In the genomic region with DNA sequence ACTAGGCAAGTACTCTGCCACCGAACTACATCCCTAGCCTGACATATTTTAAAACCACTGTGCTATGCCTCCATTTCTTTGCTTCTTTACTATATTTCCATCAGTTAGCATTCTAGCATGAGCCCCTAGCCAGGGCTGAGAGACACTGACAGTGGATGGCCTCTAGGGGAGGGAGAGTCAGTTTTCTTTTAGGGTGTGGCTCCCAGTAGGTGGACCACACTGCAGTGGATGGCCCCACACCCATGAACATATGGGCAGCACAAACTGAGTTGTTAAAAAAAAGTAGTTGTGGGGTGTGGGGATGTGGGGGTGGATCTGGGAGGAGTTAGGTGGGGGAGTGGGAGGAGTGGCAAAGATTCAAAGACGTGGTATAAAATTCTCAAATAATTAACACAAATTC, we compare ENCODE assay signal across 20 mouse cellular contexts. TPM values are rescaled to one million over a fixed set of nuclear protein-coding genes. Genes with fewer than 3 reads are reported as not detected.
"Had no signal": no experiment of that assay in that cellular context is flagged by ENCODE, and none has a peak within 500 bp of the region (broad histone marks: within the 10 kb centered on the region; RNA-seq: fewer than 3 reads in every experiment).

No protein-coding gene starts in this region.

- H3K4me3 ChIP-seq: lung, embryonic 15.5 days; megakaryocyte, embryonic 14.5 days; midbrain, embryonic 12.5 days; myocyte; neural tube, embryonic 13.5 days; neural tube, embryonic 15.5 days had no signal

- DNase-seq: lung, adult 18-20 months; lung, postnatal 4 days; midbrain, embryonic 14.5 days; retina, postnatal 1 day; right cerebral cortex, adult 18-20 months; right cerebral cortex, postnatal 25 days; right cerebral cortex, postnatal 4 days; spleen, adult 18-20 months; thymus, adult 18-20 months; thymus, postnatal 25 days; thymus, postnatal 4 days had no signal

- H3K4me2 ChIP-seq: lung, embryonic 15.5 days; midbrain, embryonic 12.5 days; neural tube, embryonic 13.5 days; neural tube, embryonic 15.5 days had no signal

- H3K36me3 ChIP-seq: lung, embryonic 15.5 days; midbrain, embryonic 12.5 days; neural tube, embryonic 13.5 days; neural tube, embryonic 15.5 days had no signal

- H3K27ac ChIP-seq: liver, embryonic 14.5 days; lung, embryonic 15.5 days; midbrain, embryonic 12.5 days; neural tube, embryonic 13.5 days; neural tube, embryonic 15.5 days had no signal

- H3K9me3 ChIP-seq: lung, embryonic 15.5 days; megakaryocyte, embryonic 14.5 days; midbrain, embryonic 12.5 days; neural tube, embryonic 13.5 days; neural tube, embryonic 15.5 days had no signal

- H3K4me1 ChIP-seq: lung, embryonic 15.5 days; megakaryocyte, embryonic 14.5 days; midbrain, embryonic 12.5 days; neural tube, embryonic 13.5 days; neural tube, embryonic 15.5 days had no signal

- H3K27me3 ChIP-seq: lung, embryonic 15.5 days; megakaryocyte, embryonic 14.5 days; midbrain, embryonic 12.5 days; neural tube, embryonic 13.5 days; neural tube, embryonic 15.5 days had no signal

- ATAC-seq: lung, postnatal 0 days; midbrain, embryonic 16.5 days had no signal

- H3K9ac ChIP-seq: liver, embryonic 14.5 days; lung, embryonic 15.5 days; midbrain, embryonic 12.5 days; neural tube, embryonic 13.5 days; neural tube, embryonic 15.5 days had no signal

RNA-seq across cellular contexts. Expression of gene Fermt1, which starts 27.6 kb away (rescaled TPM):
- polyA plus RNA-seq: midbrain, embryonic 14.5 days; midbrain, embryonic 16.5 days; myocyte; neural tube, embryonic 13.5 days; neural tube, embryonic 15.5 days had no signal
